ENCODE assay signal across 12 mouse cellular contexts in genomic region chr3:137110485-137110884, GRCm38 (mm10).
DNase-seq lines count a peak whose midpoint lies in the region; ATAC-seq lines count a peak whose summit lies in the region.
"Had no signal": no experiment of that assay in that cellular context is flagged by ENCODE, and none has a peak within 500 bp of the region (broad histone marks: within the 10 kb centered on the region; RNA-seq: fewer than 3 reads in every experiment).

No protein-coding gene starts in this region.

- intact Hi-C loops in heart, postnatal 10 days (cut with DNase I) = no loop called here

- H3K27me3 ChIP-seq in hindbrain, embryonic 15.5 days = no peaks in the 10 kb centered on the region
- H3K27me3 ChIP-seq in hindbrain, embryonic 13.5 days = no peaks in the 10 kb centered on the region
- H3K27me3 ChIP-seq: limb, embryonic 12.5 days had no signal

- no peak overlapping the region for H3K4me3 ChIP-seq in hindbrain, embryonic 15.5 days
- H3K4me3 ChIP-seq in hindbrain, embryonic 13.5 days = no peak overlapping the region
- H3K4me3 ChIP-seq: limb, embryonic 12.5 days had no signal

- H3K36me3 ChIP-seq in hindbrain, embryonic 15.5 days = no peaks in the 10 kb centered on the region
- H3K36me3 ChIP-seq in hindbrain, embryonic 13.5 days = no peaks in the 10 kb centered on the region
- H3K36me3 ChIP-seq: limb, embryonic 12.5 days had no signal

- peak; percentile 94 to 97 for DNase-seq in cerebellum, adult 18-20 months
- peak; percentile 87 to 90 for DNase-seq in layer of hippocampus, adult 18-20 months (ENCODE audit: low spot score in 2 of 2)
- peak; percentile 10 for DNase-seq in right cerebral cortex, postnatal 14 days
- DNase-seq in heart, postnatal 10 days = no peak
- no peak for DNase-seq in ovary, postnatal 10 days (ENCODE audit: low spot score)
- no peak for DNase-seq in adrenal gland, adult 8-10 months
- DNase-seq: kidney, adult 9 months; thymus, postnatal 14 days had no signal

- no peaks in the 10 kb centered on the region for H3K4me1 ChIP-seq in hindbrain, embryonic 15.5 days (replicated peaks)
- H3K4me1 ChIP-seq in hindbrain, embryonic 13.5 days (replicated peaks) = no peaks in the 10 kb centered on the region
- H3K4me1 ChIP-seq: limb, embryonic 12.5 days had no signal

- no peak overlapping the region for H3K4me2 ChIP-seq in hindbrain, embryonic 15.5 days
- no peak overlapping the region for H3K4me2 ChIP-seq in hindbrain, embryonic 13.5 days
- H3K4me2 ChIP-seq: limb, embryonic 12.5 days had no signal

- H3K27ac ChIP-seq in hindbrain, embryonic 15.5 days (replicated peaks) = no peak overlapping the region
- H3K27ac ChIP-seq in hindbrain, embryonic 13.5 days = no peak overlapping the region
- H3K27ac ChIP-seq: limb, embryonic 12.5 days; macrophage had no signal

- 70% methylated on average over 4 of the region's 4 CpGs for WGBS in hindbrain, embryonic 15.5 days
- 84% methylated on average over 4 of the region's 4 CpGs for WGBS in hindbrain, embryonic 13.5 days

- H3K9ac ChIP-seq in hindbrain, embryonic 15.5 days = no peak overlapping the region
- no peak overlapping the region for H3K9ac ChIP-seq in hindbrain, embryonic 13.5 days
- H3K9ac ChIP-seq: limb, embryonic 12.5 days had no signal

- no peaks in the 10 kb centered on the region for H3K9me3 ChIP-seq in hindbrain, embryonic 15.5 days
- H3K9me3 ChIP-seq in hindbrain, embryonic 13.5 days = no peaks in the 10 kb centered on the region
- H3K9me3 ChIP-seq: limb, embryonic 12.5 days had no signal

- peak; percentile 54; the same call in 1 of the 2 replicates for ATAC-seq in hindbrain, embryonic 15.5 days (ENCODE audit: low FRiP score, low read depth)
- no peak for ATAC-seq in hindbrain, embryonic 13.5 days (ENCODE audit: low FRiP score)

Comparison
In these comparisons a context has a peak if more than half of its experiments do, and no peak if none do; other contexts are left out.
1. DNase-seq: peak in cerebellum, adult 18-20 months (2 of 2), layer of hippocampus, adult 18-20 months (2 of 2) and right cerebral cortex, postnatal 14 days (single experiment); none in heart, postnatal 10 days (0 of 2), ovary, postnatal 10 days (single experiment) and adrenal gland, adult 8-10 months (single experiment).